ENCODE assay signal across 9 mouse cellular contexts in genomic region chr11:70702781-70703180, GRCm38 (mm10). TPM values are rescaled to one million over a fixed set of nuclear protein-coding genes. Genes with fewer than 3 reads are reported as not detected.
DNase-seq lines count a peak whose midpoint lies in the region; ATAC-seq and TF ChIP-seq lines count a peak whose summit lies in the region.
"Had no signal": no experiment of that assay in that cellular context is flagged by ENCODE, and none has a peak within 500 bp of the region (broad histone marks: within the 10 kb centered on the region; RNA-seq: fewer than 3 reads in every experiment).

No protein-coding gene starts in this region.

- 84% methylated on average over 6 of the region's 6 CpGs for WGBS in hindbrain, embryonic 12.5 days
- WGBS in hindbrain, embryonic 11.5 days: 82% methylated on average over 6 of the region's 6 CpGs
- 52% methylated on average over 6 of the region's 6 CpGs for WGBS in hindbrain, postnatal 0 days
- 82% methylated on average over 6 of the region's 6 CpGs for WGBS in midbrain, embryonic 14.5 days
- WGBS in kidney, embryonic 16.5 days: 69% methylated on average over 6 of the region's 6 CpGs

- H3K4me1 ChIP-seq in hindbrain, embryonic 12.5 days: peaks cover 27% of the 10 kb centered on the region
- H3K4me1 ChIP-seq in hindbrain, embryonic 11.5 days (replicated peaks; ENCODE audit: control insufficient read depth, insufficient read depth, low read length): peaks cover 6% of the 10 kb centered on the region
- H3K4me1 ChIP-seq in hindbrain, postnatal 0 days (ENCODE audit: insufficient read depth, low read length): peaks cover 14% of the 10 kb centered on the region
- peaks cover 18% of the 10 kb centered on the region for H3K4me1 ChIP-seq in midbrain, embryonic 14.5 days (ENCODE audit: control insufficient read depth, insufficient read depth, low read length)
- peaks cover 19% of the 10 kb centered on the region for H3K4me1 ChIP-seq in kidney, embryonic 16.5 days (ENCODE audit: insufficient read depth, low read length)

- no peak for DNase-seq in hindbrain, embryonic 11.5 days (ENCODE audit: low spot score)
- DNase-seq in gastrocnemius, postnatal 10 days: peak; percentile 41
- no peak for DNase-seq in hindbrain, postnatal 0 days (ENCODE audit: low spot score)
- no peak for DNase-seq in midbrain, embryonic 14.5 days
- no peak for DNase-seq in T-cell, adult 2 months (ENCODE audit: low spot score)
- DNase-seq: cerebellum, adult 9-11 months had no signal

- H3K4me2 ChIP-seq in hindbrain, embryonic 12.5 days (replicated peaks): no peak overlapping the region; the same call in 1 of the 2 replicates
- no peak overlapping the region for H3K4me2 ChIP-seq in hindbrain, embryonic 11.5 days (replicated peaks; ENCODE audit: low read depth, low read length)
- peak overlapping the region; percentile 94; the same call in 1 of the 2 replicates for H3K4me2 ChIP-seq in hindbrain, postnatal 0 days (ENCODE audit: low read depth, low read length)
- no peak overlapping the region for H3K4me2 ChIP-seq in midbrain, embryonic 14.5 days (ENCODE audit: low read length)
- no peak overlapping the region for H3K4me2 ChIP-seq in kidney, embryonic 16.5 days (replicated peaks; ENCODE audit: low read depth, low read length)

- H3K9ac ChIP-seq in hindbrain, embryonic 12.5 days: 0 out of 2 replicates have a peak overlapping the region, but pooled peaks have one; percentile 35
- H3K9ac ChIP-seq in hindbrain, embryonic 11.5 days (ENCODE audit: low read depth, low read length): no peak overlapping the region
- H3K9ac ChIP-seq in hindbrain, postnatal 0 days (replicated peaks; ENCODE audit: low read length): no peak overlapping the region
- peak overlapping the region; percentile 36; the same call in 1 of the 2 replicates for H3K9ac ChIP-seq in midbrain, embryonic 14.5 days (replicated peaks; ENCODE audit: low read length)
- no peak overlapping the region; the same call in 1 of the 2 replicates for H3K9ac ChIP-seq in kidney, embryonic 16.5 days (replicated peaks; ENCODE audit: low read length)

- H3K4me3 ChIP-seq in hindbrain, embryonic 12.5 days: no peak overlapping the region
- no peak overlapping the region for H3K4me3 ChIP-seq in hindbrain, embryonic 11.5 days (ENCODE audit: low read depth, low read length)
- no peak overlapping the region for H3K4me3 ChIP-seq in hindbrain, postnatal 0 days (ENCODE audit: low read length)
- no peak overlapping the region for H3K4me3 ChIP-seq in midbrain, embryonic 14.5 days (replicated peaks; ENCODE audit: low read depth, low read length)
- no peak overlapping the region for H3K4me3 ChIP-seq in kidney, embryonic 16.5 days (ENCODE audit: low read length)

- ATAC-seq in hindbrain, embryonic 12.5 days (ENCODE audit: low FRiP score): no peak
- ATAC-seq in hindbrain, embryonic 11.5 days (ENCODE audit: low FRiP score): no peak
- ATAC-seq in hindbrain, postnatal 0 days: no peak
- no peak for ATAC-seq in midbrain, embryonic 14.5 days (ENCODE audit: low FRiP score, low TSS enrichment)
- ATAC-seq in granulocyte monocyte progenitor cell, adult 5-6 weeks (replicated peaks; ENCODE audit: poor library complexity, severe bottlenecking): no peak
- no peak for ATAC-seq in kidney, embryonic 16.5 days (ENCODE audit: low FRiP score, low TSS enrichment)

- no peak for TF ChIP-seq CTCF in hindbrain, postnatal 0 days (IDR thresholded peaks at IDR 0.05; ENCODE audit: low read depth)

- H3K27ac ChIP-seq in hindbrain, embryonic 12.5 days: no peak overlapping the region
- H3K27ac ChIP-seq in hindbrain, embryonic 11.5 days (ENCODE audit: low read depth, low read length): no peak overlapping the region
- H3K27ac ChIP-seq in hindbrain, postnatal 0 days: no peak overlapping the region; the same call in 1 of the 2 replicates
- H3K27ac ChIP-seq in midbrain, embryonic 14.5 days (replicated peaks; ENCODE audit: low read depth, low read length): no peak overlapping the region
- H3K27ac ChIP-seq in kidney, embryonic 16.5 days (ENCODE audit: low read length): no peak overlapping the region

- peaks cover 40% of the 10 kb centered on the region for H3K36me3 ChIP-seq in hindbrain, embryonic 12.5 days
- H3K36me3 ChIP-seq in hindbrain, embryonic 11.5 days (ENCODE audit: control insufficient read depth, insufficient read depth, low read length): peaks cover 4% of the 10 kb centered on the region; the same call in 1 of the 2 replicates
- peaks cover 29% of the 10 kb centered on the region for H3K36me3 ChIP-seq in hindbrain, postnatal 0 days (ENCODE audit: insufficient read depth, low read length)
- peaks cover 41% of the 10 kb centered on the region for H3K36me3 ChIP-seq in midbrain, embryonic 14.5 days (ENCODE audit: control insufficient read depth, insufficient read depth, low read length)
- H3K36me3 ChIP-seq in kidney, embryonic 16.5 days (ENCODE audit: insufficient read depth, low read length): peaks cover 38% of the 10 kb centered on the region

- H3K27me3 ChIP-seq in hindbrain, embryonic 12.5 days: no peaks in the 10 kb centered on the region
- H3K27me3 ChIP-seq in hindbrain, embryonic 11.5 days (ENCODE audit: control insufficient read depth, insufficient read depth, low read length): no peaks in the 10 kb centered on the region
- H3K27me3 ChIP-seq in hindbrain, postnatal 0 days (ENCODE audit: insufficient read depth, low read length): no peaks in the 10 kb centered on the region
- no peaks in the 10 kb centered on the region for H3K27me3 ChIP-seq in midbrain, embryonic 14.5 days (ENCODE audit: control insufficient read depth, insufficient read depth, low read length)
- H3K27me3 ChIP-seq in kidney, embryonic 16.5 days (ENCODE audit: insufficient read depth, low read length): no peaks in the 10 kb centered on the region

- no peaks in the 10 kb centered on the region for H3K9me3 ChIP-seq in hindbrain, embryonic 12.5 days (replicated peaks)
- H3K9me3 ChIP-seq in hindbrain, embryonic 11.5 days (ENCODE audit: control insufficient read depth, low read length): no peaks in the 10 kb centered on the region
- H3K9me3 ChIP-seq in hindbrain, postnatal 0 days (ENCODE audit: low read length): no peaks in the 10 kb centered on the region
- H3K9me3 ChIP-seq in midbrain, embryonic 14.5 days (ENCODE audit: control insufficient read depth, low read length): no peaks in the 10 kb centered on the region
- no peaks in the 10 kb centered on the region for H3K9me3 ChIP-seq in kidney, embryonic 16.5 days (ENCODE audit: low read length)

RNA-seq across cellular contexts. Expression of gene Kif1c, which starts 2.4 kb away (rescaled TPM):
- 2.3 and 3.0 TPM in 2 replicates for polyA plus RNA-seq in hindbrain, embryonic 12.5 days (2016; fragmentation: Nextera tagmentation; extraction: Ambion mirVana)
- 5.9 and 6.0 TPM in 2 replicates for polyA plus RNA-seq in hindbrain, embryonic 11.5 days (2014; fragmentation: Nextera tagmentation; extraction: Ambion mirVana)
- 100 to 1,000 TPM; 195 to 205 TPM for total RNA-seq in gastrocnemius, postnatal 10 days (2021)
- total RNA-seq in hindbrain, postnatal 0 days (2014; rRNA removed): 27.3 and 31.5 TPM in 2 replicates
- 1.7 and 1.9 TPM in 2 replicates for polyA plus RNA-seq in hindbrain, postnatal 0 days (2015; fragmentation: Nextera tagmentation; extraction: Ambion mirVana)
- 4.0 and 6.6 TPM in 2 replicates for polyA plus RNA-seq in midbrain, embryonic 14.5 days (2014; fragmentation: Nextera tagmentation; extraction: Ambion mirVana)
- total RNA-seq in granulocyte monocyte progenitor cell, adult 5-6 weeks (2014; fragmentation: Nextera tagmentation): 3.6 and 8.3 TPM in 2 replicates
- 4.5 and 5.7 TPM in 2 replicates for total RNA-seq in granulocyte monocyte progenitor cell, adult 5-6 weeks (2017)
- polyA plus RNA-seq in kidney, embryonic 16.5 days (2015; fragmentation: Nextera tagmentation; extraction: Ambion mirVana): 2.5 and 3.5 TPM in 2 replicates

RNA-seq across cellular contexts. Expression of gene Inca1, which starts 2.8 kb away (rescaled TPM):
- polyA plus RNA-seq in hindbrain, embryonic 12.5 days (2016; fragmentation: Nextera tagmentation; extraction: Ambion mirVana): 0.99 and 1.4 TPM in 2 replicates
- polyA plus RNA-seq in hindbrain, embryonic 11.5 days (2014; fragmentation: Nextera tagmentation; extraction: Ambion mirVana): 0.63 and 1.9 TPM in 2 replicates
- total RNA-seq in gastrocnemius, postnatal 10 days (2021): 1 to 10 TPM; 1.6 to 2.5 TPM
- 0.72 and 0.94 TPM in 2 replicates for total RNA-seq in hindbrain, postnatal 0 days (2014; rRNA removed)
- 2.3 and 3.1 TPM in 2 replicates for polyA plus RNA-seq in hindbrain, postnatal 0 days (2015; fragmentation: Nextera tagmentation; extraction: Ambion mirVana)
- 0.95 and 1.6 TPM in 2 replicates for polyA plus RNA-seq in midbrain, embryonic 14.5 days (2014; fragmentation: Nextera tagmentation; extraction: Ambion mirVana)
- not detected in 2 replicates for total RNA-seq in granulocyte monocyte progenitor cell, adult 5-6 weeks (2014; fragmentation: Nextera tagmentation)
- total RNA-seq in granulocyte monocyte progenitor cell, adult 5-6 weeks (2017): not detected in 2 replicates
- 1.3 and 1.6 TPM in 2 replicates for polyA plus RNA-seq in kidney, embryonic 16.5 days (2015; fragmentation: Nextera tagmentation; extraction: Ambion mirVana)

RNA-seq across cellular contexts. Expression of gene Camta2, which starts 14.9 kb away (rescaled TPM):
- 15.2 and 15.7 TPM in 2 replicates for polyA plus RNA-seq in hindbrain, embryonic 12.5 days (2016; fragmentation: Nextera tagmentation; extraction: Ambion mirVana)
- polyA plus RNA-seq in hindbrain, embryonic 11.5 days (2014; fragmentation: Nextera tagmentation; extraction: Ambion mirVana): 8.2 and 9.2 TPM in 2 replicates
- 10 to 100 TPM; 20.6 to 21.8 TPM for total RNA-seq in gastrocnemius, postnatal 10 days (2021)
- 23.2 and 26.7 TPM in 2 replicates for total RNA-seq in hindbrain, postnatal 0 days (2014; rRNA removed)
- polyA plus RNA-seq in hindbrain, postnatal 0 days (2015; fragmentation: Nextera tagmentation; extraction: Ambion mirVana): 24.5 and 24.6 TPM in 2 replicates
- polyA plus RNA-seq in midbrain, embryonic 14.5 days (2014; fragmentation: Nextera tagmentation; extraction: Ambion mirVana): 19.4 and 21.0 TPM in 2 replicates
- total RNA-seq in granulocyte monocyte progenitor cell, adult 5-6 weeks (2014; fragmentation: Nextera tagmentation): 18.7 and 25.2 TPM in 2 replicates
- total RNA-seq in granulocyte monocyte progenitor cell, adult 5-6 weeks (2017): 1.5 and 3.0 TPM in 2 replicates
- 12.7 and 17.0 TPM in 2 replicates for polyA plus RNA-seq in kidney, embryonic 16.5 days (2015; fragmentation: Nextera tagmentation; extraction: Ambion mirVana)

RNA-seq across cellular contexts. Expression of gene Spag7, which starts 33.6 kb away (rescaled TPM):
- polyA plus RNA-seq in hindbrain, embryonic 12.5 days (2016; fragmentation: Nextera tagmentation; extraction: Ambion mirVana): 143 and 144 TPM in 2 replicates
- polyA plus RNA-seq in hindbrain, embryonic 11.5 days (2014; fragmentation: Nextera tagmentation; extraction: Ambion mirVana): 151 and 176 TPM in 2 replicates
- 100 to 1,000 TPM; 131 to 133 TPM for total RNA-seq in gastrocnemius, postnatal 10 days (2021)
- total RNA-seq in hindbrain, postnatal 0 days (2014; rRNA removed): 31.9 and 43.1 TPM in 2 replicates
- polyA plus RNA-seq in hindbrain, postnatal 0 days (2015; fragmentation: Nextera tagmentation; extraction: Ambion mirVana): 138 and 142 TPM in 2 replicates
- polyA plus RNA-seq in midbrain, embryonic 14.5 days (2014; fragmentation: Nextera tagmentation; extraction: Ambion mirVana): 101 and 132 TPM in 2 replicates
- 91.0 and 130 TPM in 2 replicates for total RNA-seq in granulocyte monocyte progenitor cell, adult 5-6 weeks (2014; fragmentation: Nextera tagmentation)
- 46.8 and 49.8 TPM in 2 replicates for total RNA-seq in granulocyte monocyte progenitor cell, adult 5-6 weeks (2017)
- 206 and 209 TPM in 2 replicates for polyA plus RNA-seq in kidney, embryonic 16.5 days (2015; fragmentation: Nextera tagmentation; extraction: Ambion mirVana)

RNA-seq across cellular contexts. Expression of gene Eno3, which starts 45.8 kb away (rescaled TPM):
- polyA plus RNA-seq in hindbrain, embryonic 12.5 days (2016; fragmentation: Nextera tagmentation; extraction: Ambion mirVana): 14.9 and 18.5 TPM in 2 replicates
- polyA plus RNA-seq in hindbrain, embryonic 11.5 days (2014; fragmentation: Nextera tagmentation; extraction: Ambion mirVana): 23.2 and 26.2 TPM in 2 replicates
- total RNA-seq in gastrocnemius, postnatal 10 days (2021): 1,000 to 10,000 TPM; 5,193 to 5,983 TPM
- 12.4 and 17.7 TPM in 2 replicates for total RNA-seq in hindbrain, postnatal 0 days (2014; rRNA removed)
- polyA plus RNA-seq in hindbrain, postnatal 0 days (2015; fragmentation: Nextera tagmentation; extraction: Ambion mirVana): 5.9 and 8.3 TPM in 2 replicates
- 8.5 and 8.7 TPM in 2 replicates for polyA plus RNA-seq in midbrain, embryonic 14.5 days (2014; fragmentation: Nextera tagmentation; extraction: Ambion mirVana)
- 14.9 and 18.9 TPM in 2 replicates for total RNA-seq in granulocyte monocyte progenitor cell, adult 5-6 weeks (2014; fragmentation: Nextera tagmentation)
- 4.5 and 5.9 TPM in 2 replicates for total RNA-seq in granulocyte monocyte progenitor cell, adult 5-6 weeks (2017)
- 23.1 and 28.0 TPM in 2 replicates for polyA plus RNA-seq in kidney, embryonic 16.5 days (2015; fragmentation: Nextera tagmentation; extraction: Ambion mirVana)

Comparison
In these comparisons a context has a peak if more than half of its experiments do, and no peak if none do; other contexts are left out.
1. H3K9ac ChIP-seq: peak in hindbrain, embryonic 12.5 days (single experiment) and midbrain, embryonic 14.5 days (single experiment); none in hindbrain, embryonic 11.5 days (single experiment), hindbrain, postnatal 0 days (single experiment) and kidney, embryonic 16.5 days (single experiment).